8 mouse cellular contexts compared by ENCODE assay signal in genomic region chr11:115603128-115603475, GRCm38 (mm10). TPM values are rescaled to one million over a fixed set of nuclear protein-coding genes. Genes with fewer than 3 reads are reported as not detected.
A peak's percentile ranks its signal among the peaks of the same experiment; 100 is the strongest.
DNase-seq lines count a peak whose midpoint lies in the region; ATAC-seq and TF ChIP-seq lines count a peak whose summit lies in the region.

No protein-coding gene starts in this region.

- H3K4me3 ChIP-seq in heart, embryonic 16.5 days (ENCODE audit: low read length) = peak overlapping the region; percentile 94
- H3K4me3 ChIP-seq in bone marrow, adult 2 months (replicated peaks; ENCODE audit: control insufficient read depth, low read depth, low read length) = peak overlapping the region; percentile 98
- peak overlapping the region; percentile 99 for H3K4me3 ChIP-seq in hindbrain, embryonic 11.5 days (ENCODE audit: low read depth, low read length)
- peak overlapping the region; percentile 82 for H3K4me3 ChIP-seq in midbrain, embryonic 11.5 days (ENCODE audit: low read depth, low read length)

- peaks cover 33% of the 10 kb centered on the region for H3K4me1 ChIP-seq in heart, embryonic 16.5 days (ENCODE audit: control insufficient read depth, insufficient read depth, low read length)
- peaks cover 10% of the 10 kb centered on the region for H3K4me1 ChIP-seq in bone marrow, adult 2 months (ENCODE audit: control insufficient read depth, insufficient read depth, low read length)
- peaks cover 10% of the 10 kb centered on the region for H3K4me1 ChIP-seq in hindbrain, embryonic 11.5 days (replicated peaks; ENCODE audit: control insufficient read depth, insufficient read depth, low read length)
- peaks cover 20% of the 10 kb centered on the region for H3K4me1 ChIP-seq in midbrain, embryonic 11.5 days (ENCODE audit: control insufficient read depth, insufficient read depth, low read length)

- no peaks in the 10 kb centered on the region for H3K27me3 ChIP-seq in heart, embryonic 16.5 days (ENCODE audit: control insufficient read depth, insufficient read depth, low read length)
- H3K27me3 ChIP-seq in hindbrain, embryonic 11.5 days (ENCODE audit: control insufficient read depth, insufficient read depth, low read length) = no peaks in the 10 kb centered on the region
- no peaks in the 10 kb centered on the region for H3K27me3 ChIP-seq in midbrain, embryonic 11.5 days (ENCODE audit: control insufficient read depth, insufficient read depth, low read length)

- H3K9ac ChIP-seq in heart, embryonic 16.5 days (ENCODE audit: low read length) = peak overlapping the region; percentile 99
- peak overlapping the region; percentile 96 for H3K9ac ChIP-seq in hindbrain, embryonic 11.5 days (ENCODE audit: low read depth, low read length)
- H3K9ac ChIP-seq in midbrain, embryonic 11.5 days (ENCODE audit: low read length) = peak overlapping the region; percentile 95

- no peak for DNase-seq in heart, adult 9 months (ENCODE audit: low spot score in 2 of 2)
- no peak for DNase-seq in hindbrain, embryonic 11.5 days (ENCODE audit: low spot score)
- peak; percentile 92 for DNase-seq in midbrain, embryonic 11.5 days (ENCODE audit: low spot score, missing footprints)
- DNase-seq in right cerebral cortex, postnatal 14 days = no peak
- no peak for DNase-seq in cerebellum, adult 18-20 months
- no peak for DNase-seq in urinary bladder, postnatal 25 days (ENCODE audit: low spot score)

- peaks cover 18% of the 10 kb centered on the region for H3K36me3 ChIP-seq in heart, embryonic 16.5 days (ENCODE audit: control insufficient read depth, insufficient read depth)
- H3K36me3 ChIP-seq in hindbrain, embryonic 11.5 days (ENCODE audit: control insufficient read depth, insufficient read depth, low read length) = peaks cover 7% of the 10 kb centered on the region; the same call in 1 of the 2 replicates
- H3K36me3 ChIP-seq in midbrain, embryonic 11.5 days (ENCODE audit: control insufficient read depth, insufficient read depth, low read length) = peaks cover 14% of the 10 kb centered on the region

- 4% methylated on average over 15 of the region's 15 CpGs for WGBS in heart, embryonic 16.5 days
- WGBS in bone marrow, adult 2 months = 3% methylated on average over 15 of the region's 15 CpGs
- 6% methylated on average over 15 of the region's 15 CpGs for WGBS in hindbrain, embryonic 11.5 days
- WGBS in midbrain, embryonic 11.5 days = 7% methylated on average over 15 of the region's 15 CpGs

- H3K27ac ChIP-seq in heart, embryonic 16.5 days (ENCODE audit: low read length) = peak overlapping the region; percentile 91
- peak overlapping the region; percentile 96 for H3K27ac ChIP-seq in bone marrow, adult 2 months (ENCODE audit: control insufficient read depth, insufficient read depth, low read depth, low read length, poor library complexity)
- H3K27ac ChIP-seq in hindbrain, embryonic 11.5 days (ENCODE audit: low read depth, low read length) = peak overlapping the region; percentile 81
- H3K27ac ChIP-seq in midbrain, embryonic 11.5 days (ENCODE audit: low read depth, low read length) = peak overlapping the region; percentile 75; the same call in 1 of the 2 replicates

- H3K4me2 ChIP-seq in heart, embryonic 16.5 days (ENCODE audit: low read depth, low read length) = peak overlapping the region; percentile 69
- peak overlapping the region; percentile 89 for H3K4me2 ChIP-seq in hindbrain, embryonic 11.5 days (replicated peaks; ENCODE audit: low read depth, low read length)
- peak overlapping the region; percentile 95 for H3K4me2 ChIP-seq in midbrain, embryonic 11.5 days

- TF ChIP-seq CTCF in bone marrow, adult 2 months (IDR thresholded peaks at IDR 0.05; ENCODE audit: control insufficient read depth, insufficient read depth, low read length) = no peak

- H3K9me3 ChIP-seq in heart, embryonic 16.5 days (replicated peaks; ENCODE audit: control insufficient read depth, low read length) = no peaks in the 10 kb centered on the region
- H3K9me3 ChIP-seq in hindbrain, embryonic 11.5 days (ENCODE audit: control insufficient read depth, low read length) = no peaks in the 10 kb centered on the region
- H3K9me3 ChIP-seq in midbrain, embryonic 11.5 days (ENCODE audit: control insufficient read depth, low read length) = no peaks in the 10 kb centered on the region

- no peak for ATAC-seq in heart, embryonic 16.5 days (replicated peaks; ENCODE audit: extremely low read depth, insufficient read depth, low FRiP score)
- ATAC-seq in hindbrain, embryonic 11.5 days (ENCODE audit: low FRiP score) = no peak; the same call in 1 of the 2 replicates
- ATAC-seq in midbrain, embryonic 11.5 days (ENCODE audit: low FRiP score) = no peak

- no peak for TF ChIP-seq POLR2A in bone marrow, adult 2 months (IDR thresholded peaks at IDR 0.05; ENCODE audit: borderline replicate concordance, control insufficient read depth, low read depth, low read length)

RNA-seq across cellular contexts. Expression of gene Mrps7, which starts 0.6 kb away (rescaled TPM):
- 84.4 and 86.2 TPM in 2 replicates for polyA plus RNA-seq in heart, embryonic 16.5 days (2015; fragmentation: Nextera tagmentation; extraction: Ambion mirVana)
- polyA plus RNA-seq in bone marrow, adult 2 months (2011; ENCODE audit: insufficient read depth, insufficient read length, low replicate concordance, missing spikeins) = 19.3 and 26.7 TPM in 2 replicates
- polyA plus RNA-seq in hindbrain, embryonic 11.5 days (2014; fragmentation: Nextera tagmentation; extraction: Ambion mirVana) = 93.3 and 105 TPM in 2 replicates
- 105 TPM in 2 replicates for polyA plus RNA-seq in midbrain, embryonic 11.5 days (2014; fragmentation: Nextera tagmentation; extraction: Ambion mirVana)

RNA-seq across cellular contexts. Expression of gene Gga3, which starts 0.7 kb away (rescaled TPM):
- polyA plus RNA-seq in heart, embryonic 16.5 days (2015; fragmentation: Nextera tagmentation; extraction: Ambion mirVana) = 15.4 and 18.8 TPM in 2 replicates
- polyA plus RNA-seq in bone marrow, adult 2 months (2011; ENCODE audit: insufficient read depth, insufficient read length, low replicate concordance, missing spikeins) = 41.5 and 69.6 TPM in 2 replicates
- polyA plus RNA-seq in hindbrain, embryonic 11.5 days (2014; fragmentation: Nextera tagmentation; extraction: Ambion mirVana) = 24.7 and 25.1 TPM in 2 replicates
- polyA plus RNA-seq in midbrain, embryonic 11.5 days (2014; fragmentation: Nextera tagmentation; extraction: Ambion mirVana) = 18.7 and 25.1 TPM in 2 replicates

RNA-seq across cellular contexts. Expression of gene Mif4gd, which starts 9.7 kb away (rescaled TPM):
- 41.5 and 42.0 TPM in 2 replicates for polyA plus RNA-seq in heart, embryonic 16.5 days (2015; fragmentation: Nextera tagmentation; extraction: Ambion mirVana)
- 65.8 and 86.0 TPM in 2 replicates for polyA plus RNA-seq in bone marrow, adult 2 months (2011; ENCODE audit: insufficient read depth, insufficient read length, low replicate concordance, missing spikeins)
- polyA plus RNA-seq in hindbrain, embryonic 11.5 days (2014; fragmentation: Nextera tagmentation; extraction: Ambion mirVana) = 14.2 and 17.7 TPM in 2 replicates
- polyA plus RNA-seq in midbrain, embryonic 11.5 days (2014; fragmentation: Nextera tagmentation; extraction: Ambion mirVana) = 14.0 and 16.4 TPM in 2 replicates

RNA-seq across cellular contexts. Expression of gene Slc25a19, which starts 25.0 kb away (rescaled TPM):
- 55.7 and 58.1 TPM in 2 replicates for polyA plus RNA-seq in heart, embryonic 16.5 days (2015; fragmentation: Nextera tagmentation; extraction: Ambion mirVana)
- polyA plus RNA-seq in bone marrow, adult 2 months (2011; ENCODE audit: insufficient read depth, insufficient read length, low replicate concordance, missing spikeins) = 9.3 and 23.0 TPM in 2 replicates
- polyA plus RNA-seq in hindbrain, embryonic 11.5 days (2014; fragmentation: Nextera tagmentation; extraction: Ambion mirVana) = 24.9 and 27.1 TPM in 2 replicates
- 20.3 and 24.0 TPM in 2 replicates for polyA plus RNA-seq in midbrain, embryonic 11.5 days (2014; fragmentation: Nextera tagmentation; extraction: Ambion mirVana)

RNA-seq across cellular contexts. Expression of gene Nup85, which starts 38.9 kb away (rescaled TPM):
- 107 and 117 TPM in 2 replicates for polyA plus RNA-seq in heart, embryonic 16.5 days (2015; fragmentation: Nextera tagmentation; extraction: Ambion mirVana)
- polyA plus RNA-seq in bone marrow, adult 2 months (2011; ENCODE audit: insufficient read depth, insufficient read length, low replicate concordance, missing spikeins) = 111 and 163 TPM in 2 replicates
- polyA plus RNA-seq in hindbrain, embryonic 11.5 days (2014; fragmentation: Nextera tagmentation; extraction: Ambion mirVana) = 156 and 175 TPM in 2 replicates
- polyA plus RNA-seq in midbrain, embryonic 11.5 days (2014; fragmentation: Nextera tagmentation; extraction: Ambion mirVana) = 195 and 197 TPM in 2 replicates
